Mouse (Mus musculus): ENCODE measurements around the gene Stk33.

DNA sequence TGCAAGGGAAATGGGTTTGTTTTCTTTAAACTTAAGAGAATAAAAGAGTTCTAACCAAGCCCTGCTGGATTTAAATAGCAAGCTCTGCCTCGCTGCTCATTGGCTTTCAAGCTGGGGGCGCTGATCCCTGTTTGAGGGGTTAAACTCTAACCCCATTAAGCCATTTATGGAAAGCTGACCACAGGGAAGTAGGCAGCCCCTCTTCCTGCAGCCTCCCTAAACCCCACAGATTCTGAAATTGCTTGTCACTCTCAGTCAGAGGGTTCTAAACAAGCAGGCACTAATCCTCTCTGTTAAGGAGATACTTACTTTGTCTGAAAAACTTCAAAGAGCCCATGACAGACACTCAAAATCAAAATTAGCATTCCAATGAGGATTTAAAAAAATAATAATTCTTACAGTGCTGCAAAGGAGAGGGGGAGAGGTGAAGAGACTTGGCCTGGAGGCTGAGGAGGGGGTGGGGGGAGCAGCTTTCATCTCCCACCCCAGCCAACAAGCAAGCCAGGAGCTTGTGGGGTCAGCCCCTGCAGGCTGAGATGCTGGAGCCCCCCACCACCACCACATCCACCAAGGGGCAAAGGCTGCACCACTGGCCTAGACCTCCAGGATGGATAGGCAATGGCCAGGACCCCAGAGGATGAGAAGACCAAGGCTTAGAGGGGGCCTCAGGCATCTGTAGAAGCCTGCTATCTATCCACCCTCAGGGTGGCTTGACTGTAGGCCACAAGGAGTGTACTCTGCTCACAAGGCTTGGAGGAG lies 203.8 kb downstream of the Stk33 start:
- no peak for TF ChIP-seq CTCF (IDR thresholded peaks at IDR 0.05)
- TF ChIP-seq EP300 (IDR thresholded peaks at IDR 0.05), result no peak

All from lung, postnatal 0 days (tissue).